Mouse (Mus musculus) forebrain, embryonic 15.5 days (tissue): ENCODE results near the gene Apoa2. TPM values are rescaled to one million over a fixed set of nuclear protein-coding genes. Genes with fewer than 3 reads are reported as not detected.

ENCODE experiments used
- ATAC-seq: fragments of 200-750 bp; cut with Nextera tagmentation; replicated peaks from 2 replicates; pipeline ENCODE4 v1.8.0; 2017; ENCODE audit warnings: mild to moderate bottlenecking, moderate TSS enrichment, moderate library complexity
- H3K27ac ChIP-seq: fragments of 300-500 bp; sonication (generic); replicated peaks from 2 replicates; pipeline ENCODE4 v1.5.1; 2015; ENCODE audit warnings: mild to moderate bottlenecking, inconsistent platforms
- H3K27me3 ChIP-seq: fragments of 300-500 bp; sonication (generic); 2 replicates; pipeline ENCODE4 v1.6.1; 2015; ENCODE audit warnings: inconsistent platforms
- H3K36me3 ChIP-seq: fragments of 300-500 bp; sonication (generic); 2 replicates; pipeline ENCODE4 v1.6.1; 2015; ENCODE audit warnings: mild to moderate bottlenecking, inconsistent platforms
- H3K4me1 ChIP-seq: fragments of 300-500 bp; sonication (generic); 2 replicates; pipeline ENCODE4 v1.6.1; 2015; ENCODE audit warnings: inconsistent platforms
- H3K4me2 ChIP-seq: fragments of 300-500 bp; sonication (generic); replicated peaks from 2 replicates; pipeline ENCODE4 v1.6.1; 2015; ENCODE audit warnings: mild to moderate bottlenecking, inconsistent platforms
- H3K4me3 ChIP-seq: fragments of 300-500 bp; sonication (generic); 2 replicates; pipeline ENCODE4 v1.5.1; 2015; ENCODE audit warnings: mild to moderate bottlenecking, inconsistent platforms
- H3K9ac ChIP-seq: fragments of 300-500 bp; sonication (generic); replicated peaks from 2 replicates; pipeline ENCODE4 v1.6.1; 2015; ENCODE audit warnings: mild to moderate bottlenecking, inconsistent platforms
- H3K9me3 ChIP-seq: fragments of 300-500 bp; sonication (generic); 2 replicates; pipeline ENCODE4 v1.6.1; 2016; ENCODE audit warnings: inconsistent platforms
- WGBS: fragments of 180-500 bp; shearing (Covaris S2); methylation state at CpG from one replicate; pipeline ENCODE4 v1.1.7; 2015; ENCODE audit warnings: mixed read lengths; 5-methylcytosine and 5-hydroxymethylcytosine counted together
- polyA plus RNA-seq: library from polyadenylated mRNA; unstranded; fragments of >200 nt; fragmentation: Nextera tagmentation; extraction: Ambion mirVana; gene quantifications from 2 replicates; pipeline ENCODE4 v1.2.1, GENCODE M21; 2015

Gene Apoa2
- 1.8 and 4.2 TPM in 2 replicates for polyA plus RNA-seq

GRCm38 (mm10) chr1:171224857-171225256, at the start of gene Apoa2:
TSS of gene Apoa2 (plus strand) at chr1:171225054.
- no peak within 1 kb of the TSS for H3K4me2 ChIP-seq
- H3K9me3 ChIP-seq = no peaks in the 10 kb centered on the region
- no peak for ATAC-seq
- H3K36me3 ChIP-seq = peaks cover 4% of the 10 kb centered on the region; the same call in 1 of the 2 replicates
- WGBS = 82% methylated on average over 5 of the region's 5 CpGs
- no peak within 1 kb of the TSS for H3K27ac ChIP-seq
- no peaks in the 10 kb centered on the region for H3K27me3 ChIP-seq
- H3K9ac ChIP-seq = no peak within 1 kb of the TSS
- no peak within 1 kb of the TSS for H3K4me3 ChIP-seq
- H3K4me1 ChIP-seq = peaks cover 18% of the 10 kb centered on the region

DNA sequence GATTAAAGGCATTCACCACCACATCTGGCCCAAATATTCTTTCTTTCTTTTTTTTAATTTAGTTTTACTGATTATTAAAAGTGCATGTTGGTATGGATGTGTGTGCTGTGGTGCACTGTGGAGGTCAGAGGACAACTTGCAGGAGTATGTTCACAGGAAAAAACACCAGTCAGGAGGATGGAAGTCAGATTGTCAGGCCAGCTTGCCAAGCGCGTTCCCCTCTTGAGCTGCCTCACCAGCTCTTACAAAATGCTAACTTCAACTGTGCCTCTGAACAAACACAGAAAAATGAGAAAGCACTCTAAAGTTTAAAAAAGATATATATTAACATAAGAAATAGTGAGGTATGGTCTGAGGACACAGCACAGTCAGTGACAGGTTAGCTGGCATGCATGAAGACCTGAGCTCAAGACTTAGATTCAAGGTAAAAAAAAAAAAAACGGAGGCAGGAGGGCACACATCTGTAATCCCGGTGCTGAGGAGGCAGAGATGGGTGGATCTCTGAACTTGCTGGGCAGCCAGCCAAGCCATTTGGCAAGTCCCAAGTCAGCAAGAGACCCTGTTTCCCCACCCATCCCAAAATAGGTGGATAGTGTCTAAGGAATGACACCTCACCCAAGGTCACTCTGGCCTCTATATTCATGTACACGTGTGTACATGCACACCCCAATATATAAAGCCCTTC, 45.2 kb upstream of the Apoa2 start:
- ATAC-seq = no peak
- Histone ChIP-seq H3K4me2 (no peak overlapping the region), H3K36me3 (no peaks in the 10 kb centered on the region), H3K9me3 (no peaks in the 10 kb centered on the region), H3K9ac (no peak overlapping the region), H3K27ac (no peak overlapping the region), H3K4me3 (no peak overlapping the region), H3K4me1 (no peaks in the 10 kb centered on the region), H3K27me3 (no peaks in the 10 kb centered on the region)
- 77% methylated on average over 5 of the region's 5 CpGs for WGBS

- no peaks in the 10 kb centered on the region for H3K9me3 ChIP-seq
- no peaks in the 10 kb centered on the region for H3K27me3 ChIP-seq
- H3K4me3 ChIP-seq = no peak overlapping the region
- 81% methylated on average over 3 of the region's 3 CpGs for WGBS
- no peak overlapping the region for H3K9ac ChIP-seq
- no peaks in the 10 kb centered on the region for H3K4me1 ChIP-seq
- ATAC-seq = no peak
- H3K27ac ChIP-seq = no peak overlapping the region
- no peak overlapping the region for H3K4me2 ChIP-seq
- H3K36me3 ChIP-seq = no peaks in the 10 kb centered on the region
These were observed 41.8 kb upstream of the Apoa2 start for GRCm38 (mm10) chr1:171183025-171183424.

DNA sequence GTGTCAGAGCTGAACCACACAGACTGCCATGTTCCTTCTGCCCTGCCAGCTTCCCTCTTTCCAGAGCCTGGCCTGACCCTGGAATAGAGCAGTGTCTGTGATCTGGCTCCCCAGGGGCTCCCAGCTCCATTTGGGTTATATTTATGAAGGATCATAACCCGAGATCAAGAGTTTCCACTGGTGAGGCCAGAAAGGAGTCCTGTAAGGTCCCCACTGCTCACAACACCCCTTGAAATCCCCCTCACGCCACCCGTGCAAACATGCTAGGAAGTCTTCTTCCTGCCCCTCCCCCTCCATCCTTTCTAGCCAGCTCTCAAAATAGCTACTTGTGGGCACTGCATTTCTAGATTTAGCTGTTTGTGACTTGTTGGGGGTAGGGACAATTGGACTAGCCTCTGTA, 41.2 kb upstream of the Apoa2 start:
- H3K4me3 ChIP-seq = no peak overlapping the region
- 0 out of 2 replicates have a peak, but pooled peaks cover 4% of the 10 kb centered on the region for H3K4me1 ChIP-seq
- ATAC-seq = no peak
- WGBS = 79% methylated on average over 3 of the region's 3 CpGs
- H3K4me2 ChIP-seq = no peak overlapping the region
- H3K36me3 ChIP-seq = no peaks in the 10 kb centered on the region
- no peak overlapping the region for H3K9ac ChIP-seq
- no peaks in the 10 kb centered on the region for H3K27me3 ChIP-seq
- no peaks in the 10 kb centered on the region for H3K9me3 ChIP-seq
- no peak overlapping the region for H3K27ac ChIP-seq

DNA sequence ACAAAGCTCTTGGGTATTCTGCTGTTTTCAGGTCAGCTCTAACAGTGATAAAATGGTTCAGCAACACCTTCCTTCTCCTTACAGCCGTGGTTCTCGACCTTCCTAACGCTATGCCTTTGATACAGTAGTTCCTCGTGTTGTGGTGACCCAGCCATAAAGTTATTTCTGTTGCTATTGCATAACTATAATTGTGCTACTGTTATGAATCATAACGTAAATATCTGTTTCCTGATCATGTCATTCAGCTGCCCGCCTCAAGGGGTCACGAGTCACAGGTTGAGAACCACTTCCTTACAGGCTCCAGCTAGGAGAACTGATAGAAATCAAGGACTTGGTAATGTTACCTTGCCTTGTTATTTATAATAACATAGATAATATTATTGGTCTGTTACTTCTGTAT, 40.5 kb upstream of the Apoa2 start:
- 0 out of 2 replicates have a peak, but pooled peaks cover 8% of the 10 kb centered on the region for H3K4me1 ChIP-seq
- ATAC-seq = no peak
- H3K4me2 ChIP-seq = no peak overlapping the region
- H3K27me3 ChIP-seq = no peaks in the 10 kb centered on the region
- H3K27ac ChIP-seq = no peak overlapping the region
- 90% methylated on average over 7 of the region's 7 CpGs for WGBS
- no peaks in the 10 kb centered on the region for H3K9me3 ChIP-seq
- no peak overlapping the region for H3K9ac ChIP-seq
- no peaks in the 10 kb centered on the region for H3K36me3 ChIP-seq
- no peak overlapping the region for H3K4me3 ChIP-seq

DNA sequence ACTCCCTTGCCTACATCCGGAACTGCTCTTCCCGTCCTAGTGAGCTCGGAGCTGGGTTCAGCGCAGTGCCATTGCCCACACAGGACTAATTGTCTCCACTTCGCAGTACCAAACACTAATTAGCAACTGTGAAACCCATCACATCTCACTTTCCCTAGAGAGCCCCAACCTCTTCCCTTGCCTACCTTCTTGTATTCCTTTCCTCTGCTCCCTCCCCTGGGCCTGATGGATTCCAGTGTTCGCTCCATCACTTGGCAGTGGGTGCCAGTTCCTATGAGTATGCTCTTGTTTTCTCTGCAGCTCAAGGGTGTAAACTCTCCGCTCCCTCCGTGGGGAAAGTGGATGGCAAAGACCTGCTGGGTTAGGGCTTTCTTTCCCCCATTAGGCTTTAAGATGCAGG, 39.2 kb upstream of the Apoa2 start:
- Histone ChIP-seq H3K27me3 (no peaks in the 10 kb centered on the region), H3K4me2 (no peak overlapping the region), H3K4me1 (0 out of 2 replicates have a peak, but pooled peaks cover 8% of the 10 kb centered on the region), H3K27ac (no peak overlapping the region), H3K9me3 (no peaks in the 10 kb centered on the region), H3K36me3 (no peaks in the 10 kb centered on the region), H3K4me3 (no peak overlapping the region), H3K9ac (no peak overlapping the region)
- no peak for ATAC-seq
- 54% methylated on average over 8 of the region's 8 CpGs for WGBS

DNA sequence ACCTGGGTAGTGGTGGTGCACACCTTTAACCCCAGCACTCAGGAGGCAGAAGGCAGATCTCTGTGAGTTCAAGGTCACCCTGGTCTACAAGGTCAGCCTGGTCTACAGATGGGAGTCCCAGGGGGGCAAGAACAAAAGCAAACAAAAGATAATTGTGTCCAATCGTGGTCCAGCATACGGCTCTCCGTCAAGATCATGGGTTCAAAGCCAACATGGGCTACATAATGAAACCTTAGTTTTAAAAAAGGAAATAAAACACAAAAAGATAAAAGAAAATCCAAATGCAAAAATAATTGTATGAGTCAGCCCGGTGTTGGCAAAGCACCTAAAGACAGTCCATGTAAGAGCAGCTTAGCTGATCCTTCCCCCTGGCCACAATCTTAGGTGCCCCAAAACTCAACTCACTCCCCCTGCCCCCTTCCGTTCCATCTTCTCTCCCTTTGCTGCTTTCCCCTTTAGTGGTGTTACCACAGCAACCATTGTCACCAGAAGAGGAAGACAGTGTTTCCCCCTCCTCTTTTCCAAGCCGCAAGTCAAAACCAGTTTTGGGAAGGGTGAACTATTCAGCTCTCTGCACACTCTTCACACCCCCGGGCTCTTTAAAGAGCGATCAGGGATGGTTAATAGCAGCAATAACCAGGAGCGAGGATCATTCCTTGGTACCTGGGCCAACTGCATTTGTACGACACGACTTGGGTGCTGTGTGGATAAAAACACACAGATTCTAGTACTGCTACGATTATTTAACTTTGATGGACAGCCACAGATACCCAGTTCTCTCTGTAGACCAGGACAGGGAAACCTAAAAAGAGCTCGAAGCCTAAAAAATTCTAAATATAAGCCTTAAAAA, 36.8 kb upstream of the Apoa2 start:
- Histone ChIP-seq H3K36me3 (no peaks in the 10 kb centered on the region), H3K27ac (no peak overlapping the region), H3K27me3 (peaks cover 16% of the 10 kb centered on the region; the same call in 1 of the 2 replicates), H3K4me1 (peaks cover 11% of the 10 kb centered on the region), H3K9ac (no peak overlapping the region), H3K9me3 (no peaks in the 10 kb centered on the region), H3K4me3 (no peak overlapping the region), H3K4me2 (no peak overlapping the region)
- 30% methylated on average over 13 of the region's 13 CpGs for WGBS
- ATAC-seq = no peak

GRCm38 (mm10) chr1:171189046-171189445, 35.8 kb upstream of the Apoa2 start:
- peaks cover 20% of the 10 kb centered on the region for H3K4me1 ChIP-seq
- H3K4me3 ChIP-seq = no peak overlapping the region
- H3K4me2 ChIP-seq = no peak overlapping the region
- no peak for ATAC-seq
- H3K9ac ChIP-seq = no peak overlapping the region
- no peak overlapping the region for H3K27ac ChIP-seq
- H3K27me3 ChIP-seq = peaks cover 25% of the 10 kb centered on the region
- 9% methylated on average over 8 of the region's 8 CpGs for WGBS
- no peaks in the 10 kb centered on the region for H3K9me3 ChIP-seq
- no peaks in the 10 kb centered on the region for H3K36me3 ChIP-seq

GRCm38 (mm10) chr1:171189476-171190114, 35.3 kb upstream of the Apoa2 start:
- Histone ChIP-seq H3K27me3 (peaks cover 31% of the 10 kb centered on the region), H3K27ac (no peak overlapping the region), H3K4me3 (no peak overlapping the region), H3K36me3 (no peaks in the 10 kb centered on the region), H3K9me3 (no peaks in the 10 kb centered on the region), H3K4me2 (no peak overlapping the region), H3K4me1 (peaks cover 20% of the 10 kb centered on the region), H3K9ac (no peak overlapping the region)
- ATAC-seq = peak; percentile 36; the same call in 1 of the 2 replicates
- WGBS = 19% methylated on average over 14 of the region's 14 CpGs

GRCm38 (mm10) chr1:171190832-171191231, 34.0 kb upstream of the Apoa2 start:
- ATAC-seq = no peak

DNA sequence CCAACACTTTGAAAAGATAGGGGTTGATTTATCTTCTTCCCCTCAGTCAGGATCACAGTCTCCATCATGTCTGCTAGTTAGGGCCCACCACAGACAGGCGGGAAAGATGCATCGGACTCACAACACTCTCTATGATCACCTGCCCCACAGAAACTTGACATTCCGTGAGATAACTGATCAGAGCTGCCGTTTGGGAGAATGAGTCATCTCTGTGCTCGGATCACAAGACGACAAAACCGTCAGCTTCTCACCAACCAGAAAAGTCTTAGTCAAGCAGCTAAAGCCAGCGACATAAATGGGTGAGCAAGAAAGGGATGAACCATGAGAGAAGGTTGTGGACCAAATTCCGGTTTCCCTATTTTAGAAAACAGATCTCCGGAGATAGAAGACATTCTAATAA, 32.6 kb upstream of the Apoa2 start:
- no peak overlapping the region for H3K27ac ChIP-seq
- WGBS = 55% methylated on average over 10 of the region's 10 CpGs
- H3K9ac ChIP-seq = no peak overlapping the region
- H3K4me1 ChIP-seq = peaks cover 32% of the 10 kb centered on the region
- no peak overlapping the region for H3K4me3 ChIP-seq
- ATAC-seq = no peak
- no peaks in the 10 kb centered on the region for H3K9me3 ChIP-seq
- no peaks in the 10 kb centered on the region for H3K36me3 ChIP-seq
- no peak overlapping the region for H3K4me2 ChIP-seq
- H3K27me3 ChIP-seq = peaks cover 44% of the 10 kb centered on the region

More at GRCm38 (mm10) chr1:171190832-171191231, 34.0 kb upstream of the Apoa2 start:
- no peaks in the 10 kb centered on the region for H3K36me3 ChIP-seq
- peaks cover 39% of the 10 kb centered on the region for H3K27me3 ChIP-seq
- no peaks in the 10 kb centered on the region for H3K9me3 ChIP-seq
- H3K27ac ChIP-seq = no peak overlapping the region
- WGBS = 97% methylated on average over 9 of the region's 9 CpGs
- no peak overlapping the region for H3K4me3 ChIP-seq
- no peak overlapping the region for H3K9ac ChIP-seq
- no peak overlapping the region for H3K4me2 ChIP-seq
- H3K4me1 ChIP-seq = peaks cover 26% of the 10 kb centered on the region
